Mouse (Mus musculus): ENCODE measurements at regions not wholly inside any gene's neighbourhood (a gene's known extent, or its start where the extent isn't known, plus 50 kb on each side); places are given as distances from the start of the nearest gene placed in this dataset.

- TF ChIP-seq CTCF (IDR thresholded peaks at IDR 0.05; ENCODE audit: low read depth, low read length), result no peak
- no peak for TF ChIP-seq POLR2A (IDR thresholded peaks at IDR 0.05; ENCODE audit: borderline replicate concordance, low read depth, low read length)
Observed at GRCm38 (mm10) chr3:40267514-40267913, 263.6 kb upstream of the Intu start.
